Mouse (Mus musculus) testis, adult 2 months (tissue): ENCODE results near the gene Mbnl2.
A peak's percentile ranks its signal among the peaks of the same experiment; 100 is the strongest.

Experiments used
- CTCF ChIP-seq: fragments of 200-500 bp; IDR thresholded peaks from 2 replicates; pipeline ENCODE4 v1.5.1; 2012; ENCODE audit warnings: low read depth, mild to moderate bottlenecking, inconsistent platforms, low read length, moderate library complexity; ENCODE audit not compliant: control insufficient read depth, insufficient read depth, insufficient replicate concordance
- POLR2A ChIP-seq: fragments of 200-500 bp; IDR thresholded peaks from 2 replicates; pipeline ENCODE4 v1.6.1; 2012; ENCODE audit warnings: low read depth, mild to moderate bottlenecking, inconsistent platforms, low read length, moderate library complexity; ENCODE audit not compliant: control insufficient read depth

- TF ChIP-seq POLR2A (peak; percentile 87), CTCF (no peak)
These were observed 202.6 kb downstream of the Mbnl2 start, which contains the start of gene Rap2a for GRCm38 (mm10) chr14:120477982-120478568.
